1 mouse cellular context compared by ENCODE assay signal in the genomic region with DNA sequence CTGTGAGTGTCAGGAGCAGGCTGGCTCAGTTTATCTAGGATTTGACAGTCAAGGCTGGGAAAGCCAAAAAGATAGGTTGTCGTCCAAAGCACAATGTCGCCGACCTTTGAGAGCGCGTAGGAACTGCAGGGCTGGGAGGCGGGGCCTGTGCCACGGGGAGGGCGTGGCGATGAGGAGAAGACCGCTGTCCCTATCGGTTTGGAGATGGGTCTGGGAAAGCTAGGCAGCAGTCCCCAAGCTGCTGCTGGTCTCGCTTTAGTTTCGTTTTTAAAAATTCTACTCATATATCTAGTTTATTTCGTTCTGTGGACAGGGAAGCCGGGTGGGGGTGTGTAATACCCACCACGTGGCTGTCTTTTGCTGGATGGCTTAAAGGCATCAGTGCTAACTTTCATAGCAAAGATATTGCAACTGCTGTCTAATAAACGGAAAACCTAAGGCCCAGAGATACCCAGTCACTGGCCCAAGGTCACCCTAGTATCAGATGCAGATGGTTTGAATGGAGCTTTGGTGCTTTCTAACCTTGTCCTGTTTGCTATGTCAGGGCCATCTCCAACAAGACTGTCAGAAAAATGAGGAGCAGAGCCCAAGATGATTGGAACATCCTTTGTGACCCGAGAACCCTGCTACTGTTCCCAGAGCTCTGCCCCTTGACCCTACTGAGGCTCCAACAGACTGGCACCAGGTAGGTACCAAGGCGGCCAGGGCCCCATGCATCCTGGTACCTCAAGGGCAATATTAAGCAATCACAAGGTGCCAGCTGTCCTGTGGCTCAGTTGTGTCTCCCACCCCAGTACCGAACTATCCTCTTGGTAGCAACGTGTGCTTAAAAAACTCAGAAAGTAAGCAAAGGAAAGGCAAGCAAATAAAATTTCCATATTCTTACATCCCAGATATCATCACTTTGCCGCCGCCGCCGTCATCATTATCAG.
TF ChIP-seq lines count a peak whose summit lies in the region.

No protein-coding gene starts in this region.

TF ChIP-seq in CH12.LX, 34 proteins besides CTCF, POLR2A, EP300 and RAD21:
- TF ChIP-seq POLR2AphosphoS2 (IDR thresholded peaks at IDR 0.05; ENCODE audit: low read depth, low read length) (no peak), TBP (conservative IDR thresholded peaks at IDR 0.05; ENCODE audit: low read depth, low read length) (peak; percentile 67; the same call in 1 of the 2 replicates), NRF1 (IDR thresholded peaks at IDR 0.05; ENCODE audit: low read depth, low read length) (0 out of 2 replicates have a peak, but pooled peaks have one; percentile 15), MEF2A (IDR thresholded peaks at IDR 0.05; ENCODE audit: borderline replicate concordance, low read depth, low read length) (no peak), ZC3H11A (IDR thresholded peaks at IDR 0.05; ENCODE audit: low read depth, low read length) (no peak), CHD2 (IDR thresholded peaks at IDR 0.05; ENCODE audit: low read length) (no peak), SIN3A (IDR thresholded peaks at IDR 0.05; ENCODE audit: low read length) (peak; percentile 59; the same call in 1 of the 2 replicates), GABPA (IDR thresholded peaks at IDR 0.05; ENCODE audit: insufficient replicate concordance, low read depth, low read length) (no peak), CHD1 (IDR thresholded peaks at IDR 0.05; ENCODE audit: low read depth, low read length) (no peak), PAX5 (IDR thresholded peaks at IDR 0.05; ENCODE audit: low read length) (no peak), HCFC1 (IDR thresholded peaks at IDR 0.05; ENCODE audit: low read depth, low read length) (peak; percentile 41), ZNF384 (IDR thresholded peaks at IDR 0.05; ENCODE audit: low read depth, low read length) (no peak), MYC (IDR thresholded peaks at IDR 0.05; ENCODE audit: low read depth, low read length) (peak; percentile 92), IRF4 (IDR thresholded peaks at IDR 0.05; ENCODE audit: low read depth, low read length) (peak; percentile 47), TCF12 (IDR thresholded peaks at IDR 0.05; ENCODE audit: low read depth, low read length) (0 out of 2 replicates have a peak, but pooled peaks have one; percentile 27), USF2 (conservative IDR thresholded peaks at IDR 0.05; ENCODE audit: low read depth, low read length) (no peak), ZKSCAN1 (IDR thresholded peaks at IDR 0.05; ENCODE audit: borderline replicate concordance, low read depth, low read length) (no peak), ZMIZ1 (IDR thresholded peaks at IDR 0.05; ENCODE audit: low read depth, low read length) (peak; percentile 60; the same call in 1 of the 2 replicates), RCOR1 (conservative IDR thresholded peaks at IDR 0.05; ENCODE audit: low read depth, low read length) (no peak), NELFE (IDR thresholded peaks at IDR 0.05; ENCODE audit: low read depth, low read length) (0 out of 2 replicates have a peak, but pooled peaks have one; percentile 54), MAFK (IDR thresholded peaks at IDR 0.05; ENCODE audit: insufficient replicate concordance, low read length) (no peak), UBTF (IDR thresholded peaks at IDR 0.05; ENCODE audit: low read depth, low read length) (no peak), USF1 (IDR thresholded peaks at IDR 0.05; ENCODE audit: low read depth, low read length) (peak; percentile 18; the same call in 1 of the 2 replicates), JUND (conservative IDR thresholded peaks at IDR 0.05; ENCODE audit: low read depth, low read length) (no peak), E2F4 (IDR thresholded peaks at IDR 0.05; ENCODE audit: insufficient replicate concordance, low read depth, low read length) (no peak), JUN (IDR thresholded peaks at IDR 0.05; ENCODE audit: insufficient read depth, low read depth, low read length) (no peak), ETS1 (conservative IDR thresholded peaks at IDR 0.05; ENCODE audit: low read depth, low read length) (no peak), ELF1 (IDR thresholded peaks at IDR 0.05; ENCODE audit: low read depth, low read length) (no peak), BHLHE40 (IDR thresholded peaks at IDR 0.05; ENCODE audit: low read depth, low read length) (peak; percentile 48; the same call in 1 of the 2 replicates), MXI1 (IDR thresholded peaks at IDR 0.05; ENCODE audit: low read depth, low read length) (peak; percentile 97), MAX (IDR thresholded peaks at IDR 0.05; ENCODE audit: low read length) (peak; percentile 76), MAZ (IDR thresholded peaks at IDR 0.05; ENCODE audit: low read depth, low read length) (no peak), SMC3 (IDR thresholded peaks at IDR 0.05; ENCODE audit: low read depth, low read length) (peak; percentile 62), KAT2A (IDR thresholded peaks at IDR 0.05; ENCODE audit: insufficient replicate concordance, low read length) (no peak)
TF ChIP-seq in CH12.LX: peak in this region for 14.
